Mouse (Mus musculus) adrenal gland, postnatal 14 days (tissue): Measurements from ENCODE around the gene 2310030G06Rik. TPM values are rescaled to one million over a fixed set of nuclear protein-coding genes. Genes with fewer than 3 reads are reported as not detected.

Experiments used
- DNase-seq: peaks from one replicate; pipeline ENCODE4 v3.0.0; 2021; ENCODE audit warnings: mixed read lengths
- total RNA-seq: library from RNA; stranded (reverse); gene quantifications from 2 replicates; pipeline ENCODE4 v1.2.3, GENCODE M21; 2021

2310030G06Rik gene
- total RNA-seq, 1 experiment from 2014 or later: 6.6 TPM

DNA sequence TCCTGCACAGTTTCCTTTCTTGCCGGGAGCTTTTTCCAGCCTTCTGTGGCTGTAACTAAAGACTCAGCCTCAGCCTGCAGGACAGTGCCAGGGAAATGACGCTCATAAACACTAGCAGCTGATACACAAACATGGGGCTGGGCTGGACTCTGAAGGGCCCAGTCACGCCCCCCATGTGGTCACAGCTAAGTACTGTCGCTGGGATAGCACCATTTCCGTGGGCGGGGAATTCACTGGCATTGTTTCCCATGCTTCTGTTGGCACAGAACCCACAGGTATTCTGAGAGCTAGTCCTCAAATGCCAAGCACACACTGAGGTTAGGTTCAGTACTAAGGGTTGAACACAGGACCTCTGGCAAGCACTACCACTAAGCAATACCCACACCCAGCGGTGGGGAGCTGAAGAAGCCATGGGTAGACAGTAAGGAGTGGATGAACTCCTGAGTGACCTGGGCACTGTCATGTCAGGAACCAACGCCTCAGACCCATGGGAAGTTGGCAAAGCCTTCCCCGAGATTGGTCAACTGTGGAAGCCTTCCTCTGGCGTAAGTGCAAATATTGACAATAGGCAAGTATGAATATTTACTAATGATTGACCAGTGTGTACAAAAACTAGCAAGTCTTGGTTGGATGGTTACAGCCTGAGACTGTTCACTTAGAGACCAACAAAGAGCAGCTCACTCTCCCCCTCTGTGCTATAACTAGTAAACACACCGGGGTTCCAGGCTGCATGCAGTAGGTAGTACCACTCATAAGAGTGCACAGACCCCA is 45.2 kb downstream of the 2310030G06Rik start:
- peak; percentile 45 for DNase-seq

DNA sequence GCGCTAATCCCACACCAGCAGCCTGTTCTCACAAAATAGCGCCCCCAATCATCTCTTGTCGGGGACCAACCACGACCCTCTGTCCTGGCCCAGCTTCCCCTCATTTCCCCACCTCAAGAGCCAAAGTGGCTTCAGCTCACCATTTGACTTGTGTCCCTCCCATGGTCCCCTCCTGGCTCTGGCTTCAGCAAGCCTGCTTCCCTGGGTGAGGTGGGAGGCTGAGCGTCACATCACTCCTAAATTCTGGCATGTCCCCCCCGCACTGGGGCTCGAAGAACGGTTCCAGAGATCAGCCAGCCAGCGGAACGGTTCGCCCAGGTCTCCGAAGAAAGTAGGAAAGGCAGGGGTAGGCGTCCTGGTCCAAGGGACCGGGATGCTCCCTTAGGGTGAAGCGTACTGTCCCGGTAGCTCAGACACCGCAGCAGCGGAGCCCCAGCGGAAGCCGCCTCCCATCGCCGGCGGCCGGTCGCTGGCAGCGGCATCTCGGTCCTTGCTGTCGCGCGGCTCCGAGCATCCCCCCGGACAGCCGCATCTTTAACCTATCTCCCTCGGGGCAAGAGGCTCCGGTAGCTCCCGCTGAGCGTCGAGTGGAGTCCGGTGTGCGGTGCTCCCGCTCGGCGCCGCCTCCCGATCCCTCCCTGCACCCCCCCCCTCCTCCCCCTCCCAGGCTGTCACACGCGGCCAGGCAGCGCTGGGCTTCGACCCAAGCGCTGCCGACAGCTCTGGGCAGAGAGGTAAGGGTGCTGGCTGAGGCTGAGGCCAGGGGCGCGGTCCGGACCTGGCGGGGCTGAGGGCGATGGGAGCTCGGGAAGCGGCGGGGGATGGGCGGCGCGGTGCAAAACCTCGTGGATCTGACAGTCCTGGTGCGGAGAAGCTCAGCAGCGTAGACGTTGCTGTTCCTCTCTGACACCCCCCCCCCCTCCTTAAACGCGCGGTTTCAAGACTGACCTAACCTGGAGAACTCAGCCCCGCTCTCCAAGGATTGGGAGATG is 47.6 kb downstream of the 2310030G06Rik start:
- peak; percentile 49 for DNase-seq

DNA sequence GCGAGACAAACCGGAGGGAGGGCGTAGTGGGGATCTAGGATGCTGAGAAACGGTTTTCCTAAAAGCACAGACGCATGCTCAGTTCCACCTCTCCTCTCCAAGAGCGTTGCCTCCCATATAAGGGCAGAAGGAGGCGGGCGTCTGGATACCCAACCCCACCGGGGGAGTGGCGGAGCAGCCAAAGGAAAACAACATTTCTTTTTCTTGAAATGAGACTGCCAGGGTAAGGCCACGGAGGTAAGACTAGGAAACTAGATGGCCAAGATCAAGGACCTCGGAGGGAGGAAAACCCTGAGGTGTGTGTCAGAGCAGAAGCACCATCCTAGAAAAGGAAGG is 48.7 kb downstream of the 2310030G06Rik start:
- peak; percentile 86 for DNase-seq

DNA sequence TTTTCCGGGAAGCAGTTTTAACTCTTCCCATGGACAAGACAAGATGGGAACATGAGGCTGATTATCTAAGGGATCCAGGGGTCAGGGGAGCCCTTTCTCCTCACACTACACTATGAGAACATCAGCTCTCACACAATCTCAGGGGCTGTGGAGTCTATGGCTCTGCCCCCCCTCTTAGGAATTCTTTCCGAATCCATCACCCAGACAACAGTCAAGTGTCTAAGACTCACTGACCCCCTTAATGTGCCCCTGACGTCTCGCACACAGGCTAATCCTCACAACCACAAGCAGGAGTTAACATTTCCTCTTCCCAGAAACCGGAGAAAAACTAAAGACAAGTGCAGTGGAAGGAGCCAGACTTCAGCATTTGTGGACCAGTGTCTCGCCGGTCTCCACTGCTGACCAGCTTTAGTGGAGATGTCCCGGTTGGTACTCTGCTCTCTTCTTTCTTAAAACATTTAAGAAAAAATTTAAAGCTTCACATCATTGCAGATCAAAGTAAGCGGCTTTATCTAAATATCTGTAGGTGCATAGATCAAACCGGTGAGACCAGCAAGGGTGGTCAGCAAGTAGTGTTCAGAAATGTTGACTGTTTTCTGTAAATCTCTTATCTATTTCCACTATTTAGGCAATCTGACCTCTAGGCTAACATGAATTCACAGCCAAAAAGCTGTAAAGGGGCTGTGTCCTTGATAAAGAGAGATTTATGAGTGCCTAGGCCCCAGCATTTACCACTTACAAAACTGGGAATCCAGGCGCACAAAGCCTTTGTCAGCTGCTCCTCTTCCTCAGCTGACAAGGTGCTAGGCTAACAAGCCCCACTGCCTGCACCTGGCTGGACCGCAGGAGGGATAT is 49.3 kb downstream of the 2310030G06Rik start:
- DNase-seq: no peak

DNA sequence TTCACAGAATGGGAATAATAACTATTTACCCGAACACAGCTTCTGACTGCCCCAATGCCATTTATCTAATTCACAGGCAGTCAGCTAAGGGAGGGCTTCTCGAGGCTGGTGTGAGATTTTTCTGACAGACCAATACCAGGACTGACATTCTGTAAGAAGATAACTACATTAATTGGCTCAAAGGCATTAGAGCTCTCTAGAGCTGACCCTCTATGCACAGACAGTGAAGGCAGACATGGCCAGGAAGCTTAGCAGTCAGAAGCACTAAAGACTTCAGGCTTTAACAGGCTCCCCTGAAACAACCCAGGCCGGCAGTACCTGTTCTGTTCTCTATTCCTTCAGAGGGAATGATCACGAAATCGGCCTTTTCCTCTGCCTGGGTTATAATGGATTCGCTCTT is 51.2 kb downstream of the 2310030G06Rik start:
- DNase-seq: no peak

DNA sequence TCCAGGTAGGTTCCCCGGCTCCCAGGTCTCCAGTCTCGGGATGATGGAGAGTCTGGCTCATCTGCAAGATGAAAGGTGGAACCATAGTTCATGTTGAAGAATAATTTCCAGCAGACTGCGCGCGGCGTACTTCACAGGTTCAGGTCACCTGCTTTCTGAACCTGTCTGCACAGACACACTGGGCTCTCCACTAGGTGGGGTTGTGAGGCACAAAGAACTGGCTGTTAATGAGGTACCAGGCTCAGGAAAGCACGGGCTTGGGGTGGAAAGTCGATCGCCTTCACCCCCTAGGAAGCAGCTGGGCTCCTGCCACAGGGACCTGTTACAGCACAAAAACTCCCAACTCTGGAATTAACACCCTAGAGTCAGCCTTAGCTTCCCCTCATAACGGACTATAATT is 52.7 kb downstream of the 2310030G06Rik start:
- peak; percentile 38 for DNase-seq

DNA sequence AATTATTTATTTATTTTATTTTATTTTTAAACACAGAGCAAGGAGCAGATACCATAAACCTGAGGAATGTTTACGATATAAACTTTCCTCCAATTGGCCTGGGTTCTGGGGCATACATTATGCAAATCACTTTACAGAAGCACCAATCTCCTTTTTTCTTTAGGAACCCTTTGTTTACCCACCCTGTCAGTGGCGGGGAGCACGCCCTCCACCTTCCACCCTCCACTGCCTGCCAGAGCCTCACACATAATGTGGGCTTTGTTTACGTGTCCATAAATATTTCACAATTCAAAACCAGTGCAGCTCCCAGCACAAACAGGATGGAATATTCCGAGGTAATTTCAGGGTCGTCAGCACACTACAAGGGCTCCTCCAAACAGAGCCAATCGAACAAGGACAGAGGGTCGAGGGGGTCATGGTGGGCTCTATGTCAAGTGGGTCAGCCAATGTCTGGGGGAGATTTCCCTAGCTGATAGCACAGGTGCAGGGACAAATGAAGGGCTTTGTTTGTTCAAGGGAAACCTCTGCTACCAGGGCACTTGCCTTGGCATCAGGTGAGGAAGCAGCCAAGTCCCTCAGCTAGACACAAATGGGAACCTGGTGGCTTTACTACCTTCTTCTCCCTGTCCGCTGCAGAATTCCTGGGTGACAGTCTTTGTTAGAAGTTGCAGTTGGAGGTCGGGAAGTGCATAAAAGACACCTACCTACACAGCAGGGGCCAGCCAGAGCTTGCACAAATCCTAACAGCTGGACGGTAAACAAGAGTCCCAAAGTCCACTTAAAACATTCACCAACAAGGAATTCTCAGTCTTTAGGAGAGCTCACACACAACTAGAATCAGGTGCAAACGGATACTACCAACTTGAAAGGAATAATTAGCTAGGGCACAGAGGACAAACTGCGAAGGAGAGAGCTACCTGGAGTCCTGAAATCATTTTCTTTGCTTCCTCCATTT is 53.4 kb downstream of the 2310030G06Rik start:
- DNase-seq: no peak

Other genes starting within 250 kb of the 2310030G06Rik start
- gene Pts, start 217.8 kb downstream of the 2310030G06Rik start, total RNA-seq: 68.9 and 73.9 TPM in 2 replicates
- 5.7 and 8.4 TPM in 2 replicates for gene Il18, start 191.7 kb downstream of the 2310030G06Rik start, total RNA-seq
- 2.1 and 3.7 TPM in 2 replicates for gene Bco2, start 191.4 kb downstream of the 2310030G06Rik start, total RNA-seq
- gene Tex12, start 185.2 kb downstream of the 2310030G06Rik start, total RNA-seq: not detected in 2 replicates
- 554 and 565 TPM in 2 replicates for gene Sdhd, start 142.7 kb downstream of the 2310030G06Rik start, total RNA-seq
- gene Timm8b, start 142.6 kb downstream of the 2310030G06Rik start, total RNA-seq: 171 and 184 TPM in 2 replicates
- 1.6 and 1.9 TPM in 2 replicates for gene Pih1d2, start 129.2 kb downstream of the 2310030G06Rik start, total RNA-seq
- gene Nkapd1, start 129.1 kb downstream of the 2310030G06Rik start, total RNA-seq: 24.3 and 25.3 TPM in 2 replicates
- gene Dlat, start 86.8 kb downstream of the 2310030G06Rik start, total RNA-seq: 252 and 279 TPM in 2 replicates
- 8.4 and 9.5 TPM in 2 replicates for gene Dixdc1, start 7.0 kb downstream of the 2310030G06Rik start, total RNA-seq
- gene Cryab, start 4.8 kb upstream of the 2310030G06Rik start, total RNA-seq: 21.4 and 29.2 TPM in 2 replicates
- gene Hspb2, start 5.8 kb upstream of the 2310030G06Rik start, total RNA-seq: 1.5 and 1.9 TPM in 2 replicates
- 5.7 and 6.4 TPM in 2 replicates for gene Fdxacb1, start 21.7 kb upstream of the 2310030G06Rik start, total RNA-seq
- gene Alg9, start 28.5 kb upstream of the 2310030G06Rik start, total RNA-seq: 26.0 and 28.4 TPM in 2 replicates
- 35.5 and 37.2 TPM in 2 replicates for gene 1110032A03Rik, start 29.0 kb upstream of the 2310030G06Rik start, total RNA-seq
- gene Ppp2r1b, start 98.8 kb upstream of the 2310030G06Rik start, total RNA-seq: 32.3 and 34.4 TPM in 2 replicates